Mouse (Mus musculus) CH12.LX (cell line): ENCODE measurements around the gene Ifi35.

Experiments used
- BHLHE40 ChIP-seq: IDR thresholded peaks from 2 replicates; pipeline ENCODE4 v1.6.1; 2011; ENCODE audit warnings: mild to moderate bottlenecking, low read depth, low read length, improper control_type of control experiment
- CHD2 ChIP-seq: IDR thresholded peaks from 2 replicates; pipeline ENCODE4 v1.6.1; 2011; ENCODE audit warnings: low read length, improper control_type of control experiment
- CTCF ChIP-seq, 2 experiments: IDR thresholded peaks in 1 of 2; conservative IDR thresholded peaks in 1 of 2; 2 replicates each; pipeline ENCODE4 v1.5.1; 2011 to 2012; ENCODE audit warnings: low read depth in 2 of 2, low read length in 2 of 2, improper control_type of control experiment in 1 of 2, inconsistent platforms in 1 of 2, mild to moderate bottlenecking in 1 of 2, moderate library complexity in 1 of 2
- E2F4 ChIP-seq: IDR thresholded peaks from 2 replicates; pipeline ENCODE4 v1.6.1; 2011; ENCODE audit warnings: low read depth, low read length, improper control_type of control experiment; ENCODE audit not compliant: insufficient replicate concordance
- EP300 ChIP-seq: IDR thresholded peaks from 2 replicates; pipeline ENCODE4 v1.6.1; 2011; ENCODE audit warnings: low read length, improper control_type of control experiment
- ETS1 ChIP-seq: conservative IDR thresholded peaks from 2 replicates; pipeline ENCODE4 v1.6.1; 2012; ENCODE audit warnings: low read depth, mild to moderate bottlenecking, inconsistent platforms, low read length, improper control_type of control experiment, moderate library complexity
- HCFC1 ChIP-seq: IDR thresholded peaks from 2 replicates; pipeline ENCODE4 v1.6.1; 2012; ENCODE audit warnings: low read depth, mild to moderate bottlenecking, inconsistent platforms, low read length, improper control_type of control experiment
- JUN ChIP-seq: IDR thresholded peaks from 2 replicates; pipeline ENCODE4 v1.6.1; 2011; ENCODE audit warnings: low read depth, mild to moderate bottlenecking, low read length, improper control_type of control experiment, moderate library complexity; ENCODE audit not compliant: insufficient read depth
- MAX ChIP-seq: IDR thresholded peaks from 2 replicates; pipeline ENCODE4 v1.6.1; 2011; ENCODE audit warnings: low read length, improper control_type of control experiment
- PAX5 ChIP-seq: IDR thresholded peaks from 2 replicates; pipeline ENCODE4 v1.6.1; 2012; ENCODE audit warnings: low read length, inconsistent platforms, mixed read lengths
- POLR2A ChIP-seq: IDR thresholded peaks from 2 replicates; pipeline ENCODE4 v1.6.1; 2011; ENCODE audit warnings: low read depth, mild to moderate bottlenecking, improper control_type of control experiment, low read length
- SIN3A ChIP-seq: IDR thresholded peaks from 2 replicates; pipeline ENCODE4 v1.6.1; 2012; ENCODE audit warnings: low read length, improper control_type of control experiment, inconsistent platforms
- USF1 ChIP-seq: IDR thresholded peaks from 2 replicates; pipeline ENCODE4 v1.6.1; 2014; ENCODE audit warnings: low read depth, mild to moderate bottlenecking, inconsistent platforms, low read length, improper control_type of control experiment
- ZNF384 ChIP-seq: IDR thresholded peaks from 2 replicates; pipeline ENCODE4 v1.6.1; 2012; ENCODE audit warnings: low read depth, low read length, improper control_type of control experiment, inconsistent platforms

GRCm38 (mm10) chr11:101455627-101456026 lies 7.4 kb downstream of the Ifi35 start:
- TF ChIP-seq USF1 (no peak), POLR2A (no peak), CHD2 (no peak), JUN (no peak), ETS1 (no peak), E2F4 (no peak), BHLHE40 (no peak), CTCF (conservative IDR thresholded peaks at IDR 0.05 in 1 of 2, IDR thresholded peaks at IDR 0.05 in 1 of 2; ENCODE audit: low read depth in 2 of 2, low read length in 2 of 2) (no peak), ZNF384 (no peak), SIN3A (no peak), MAX (no peak), EP300 (no peak), HCFC1 (no peak), PAX5 (no peak)
